Mouse (Mus musculus) liver, embryonic 12.5 days (tissue): ENCODE results near the gene Arhgef2. TPM values are rescaled to one million over a fixed set of nuclear protein-coding genes. Genes with fewer than 3 reads are reported as not detected.
"Not testable (repeated sequence)": the region's sequence is repeated elsewhere in the genome, so short reads cannot be mapped to it uniquely, and the experiment has no call there.

Experiments
- ATAC-seq: fragments of 200-750 bp; cut with Nextera tagmentation; 2 replicates; pipeline ENCODE4 v1.8.0; 2017; ENCODE audit warnings: moderate number of reproducible peaks, mild to moderate bottlenecking, moderate library complexity
- H3K27ac ChIP-seq: fragments of 300-500 bp; sonication (generic); 2 replicates; pipeline ENCODE4 v1.5.1; 2016; ENCODE audit warnings: mild to moderate bottlenecking
- H3K27me3 ChIP-seq: fragments of 300-500 bp; sonication (generic); replicated peaks from 2 replicates; pipeline ENCODE4 v1.6.1; 2016; ENCODE audit warnings: mild to moderate bottlenecking, moderate library complexity
- H3K36me3 ChIP-seq: fragments of 300-500 bp; sonication (generic); 2 replicates; pipeline ENCODE4 v1.6.1; 2016; ENCODE audit warnings: mild to moderate bottlenecking, moderate library complexity
- H3K4me1 ChIP-seq: fragments of 300-500 bp; sonication (generic); 2 replicates; pipeline ENCODE4 v1.6.1; 2016
- H3K4me2 ChIP-seq: fragments of 300-500 bp; sonication (generic); 2 replicates; pipeline ENCODE4 v1.6.1; 2016; ENCODE audit warnings: mild to moderate bottlenecking, moderate library complexity
- H3K4me3 ChIP-seq: fragments of 300-500 bp; sonication (generic); 2 replicates; pipeline ENCODE4 v1.5.1; 2016; ENCODE audit warnings: mild to moderate bottlenecking, moderate library complexity
- H3K9ac ChIP-seq: fragments of 300-500 bp; sonication (generic); 2 replicates; pipeline ENCODE4 v1.6.1; 2016; ENCODE audit warnings: mild to moderate bottlenecking, moderate library complexity
- H3K9me3 ChIP-seq: fragments of 300-500 bp; sonication (generic); replicated peaks from 2 replicates; pipeline ENCODE4 v1.6.1; 2016; ENCODE audit warnings: mild to moderate bottlenecking, moderate library complexity
- WGBS: fragments of 180-500 bp; shearing (Covaris S2); methylation state at CpG from one replicate; pipeline ENCODE4 v1.1.7; 2016; ENCODE audit not compliant: insufficient replicate concordance; 5-methylcytosine and 5-hydroxymethylcytosine counted together
- polyA plus RNA-seq: library from polyadenylated mRNA; unstranded; fragments of >200 nt; fragmentation: Nextera tagmentation; extraction: Ambion mirVana; gene quantifications from 2 replicates; pipeline ENCODE4 v1.2.1, GENCODE M21; 2016

The Arhgef2 gene
- polyA plus RNA-seq: 30.5 and 33.0 TPM in 2 replicates

- H3K4me1 ChIP-seq: peaks cover 47% of the 10 kb centered on the region
- peak within 1 kb of the TSS; percentile 59 for H3K4me2 ChIP-seq
- H3K9me3 ChIP-seq, H3K27ac ChIP-seq, H3K27me3 ChIP-seq, H3K36me3 ChIP-seq, H3K9ac ChIP-seq, ATAC-seq, H3K4me3 ChIP-seq: not testable (repeated sequence)
- 80% methylated on average over 2 of the region's 2 CpGs for WGBS
Observed at GRCm38 (mm10) chr3:88605666-88606065, at the start of gene Arhgef2. Arhgef2 (plus strand) TSS chr3:88605966.

GRCm38 (mm10) chr3:88556616-88557015 is 49.1 kb upstream of the Arhgef2 start:
- H3K36me3 ChIP-seq: peaks cover 62% of the 10 kb centered on the region
- no peak overlapping the region for H3K4me2 ChIP-seq
- H3K9ac ChIP-seq: no peak overlapping the region
- no peak overlapping the region for H3K4me3 ChIP-seq
- WGBS: 83% methylated on average over 8 of the region's 8 CpGs
- no peaks in the 10 kb centered on the region for H3K9me3 ChIP-seq
- H3K4me1 ChIP-seq: peaks cover 23% of the 10 kb centered on the region
- no peak overlapping the region for H3K27ac ChIP-seq
- H3K27me3 ChIP-seq: no peaks in the 10 kb centered on the region
- ATAC-seq: no peak

GRCm38 (mm10) chr3:88559596-88559995 is 46.2 kb upstream of the Arhgef2 start:
- Histone ChIP-seq H3K9me3 (no peaks in the 10 kb centered on the region), H3K27me3 (no peaks in the 10 kb centered on the region), H3K9ac (no peak overlapping the region), H3K4me3 (no peak overlapping the region), H3K27ac (no peak overlapping the region), H3K4me1 (peaks cover 12% of the 10 kb centered on the region), H3K36me3 (peaks cover 92% of the 10 kb centered on the region), H3K4me2 (no peak overlapping the region)
- 91% methylated on average over 9 of the region's 9 CpGs for WGBS
- ATAC-seq: no peak

GRCm38 (mm10) chr3:88561989-88562388 is 43.8 kb upstream of the Arhgef2 start:
- Histone ChIP-seq H3K4me3 (no peak overlapping the region), H3K4me2 (no peak overlapping the region), H3K36me3 (peaks cover 100% of the 10 kb centered on the region), H3K27me3 (no peaks in the 10 kb centered on the region), H3K9ac (no peak overlapping the region), H3K4me1 (no peaks in the 10 kb centered on the region), H3K27ac (no peak overlapping the region), H3K9me3 (no peaks in the 10 kb centered on the region)
- peak; percentile 16; the same call in 1 of the 2 replicates for ATAC-seq
- 76% methylated on average over 4 of the region's 4 CpGs for WGBS

DNA sequence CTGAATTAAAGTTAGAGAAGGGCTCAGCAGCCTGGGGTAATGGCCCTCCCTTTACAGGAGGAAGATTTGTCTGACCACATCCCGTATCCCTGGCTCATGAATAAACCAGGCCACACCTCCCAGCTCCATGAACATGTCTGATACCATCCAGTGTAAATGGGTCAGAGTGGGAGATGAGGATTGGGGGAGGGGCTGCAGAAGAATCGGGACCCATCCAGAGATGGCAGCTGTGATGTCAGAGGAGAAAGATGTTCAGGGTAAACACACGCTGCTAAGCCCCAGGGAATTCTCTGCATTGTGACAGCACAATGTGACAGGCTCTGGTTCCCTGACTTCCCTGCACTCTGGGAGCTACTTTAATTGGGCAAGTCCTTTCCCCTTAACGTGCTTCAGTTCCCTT is 42.3 kb upstream of the Arhgef2 start:
- Histone ChIP-seq H3K4me3 (no peak overlapping the region), H3K27me3 (no peaks in the 10 kb centered on the region), H3K9me3 (no peaks in the 10 kb centered on the region), H3K4me1 (peaks cover 6% of the 10 kb centered on the region), H3K36me3 (peaks cover 100% of the 10 kb centered on the region), H3K9ac (no peak overlapping the region), H3K4me2 (no peak overlapping the region), H3K27ac (no peak overlapping the region)
- no peak for ATAC-seq
- 81% methylated on average over 4 of the region's 4 CpGs for WGBS

DNA sequence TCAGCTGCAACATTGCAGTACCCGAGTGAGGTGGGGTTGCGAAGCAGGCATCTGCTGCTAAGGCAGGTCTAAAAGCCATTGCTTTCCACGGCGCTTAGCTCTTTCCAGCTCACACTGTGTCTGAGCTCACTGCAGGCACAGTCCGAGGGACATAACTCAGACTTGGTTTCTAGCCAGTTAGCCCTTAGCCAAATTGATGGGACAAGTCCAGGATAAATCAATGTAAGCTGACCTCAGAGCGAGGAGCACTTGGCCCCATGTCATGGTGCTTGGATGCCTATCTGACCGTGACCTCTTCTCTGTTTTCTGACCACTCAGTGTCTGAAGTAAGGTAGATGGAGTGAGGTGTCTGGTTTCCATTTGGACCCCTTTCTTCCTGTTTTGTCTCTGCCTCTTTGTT is 41.8 kb upstream of the Arhgef2 start:
- Histone ChIP-seq H3K4me2 (no peak overlapping the region), H3K27me3 (no peaks in the 10 kb centered on the region), H3K4me1 (peaks cover 9% of the 10 kb centered on the region), H3K9me3 (no peaks in the 10 kb centered on the region), H3K9ac (no peak overlapping the region), H3K27ac (no peak overlapping the region), H3K4me3 (no peak overlapping the region), H3K36me3 (peaks cover 100% of the 10 kb centered on the region)
- ATAC-seq: no peak
- WGBS: 82% methylated on average over 7 of the region's 7 CpGs

DNA sequence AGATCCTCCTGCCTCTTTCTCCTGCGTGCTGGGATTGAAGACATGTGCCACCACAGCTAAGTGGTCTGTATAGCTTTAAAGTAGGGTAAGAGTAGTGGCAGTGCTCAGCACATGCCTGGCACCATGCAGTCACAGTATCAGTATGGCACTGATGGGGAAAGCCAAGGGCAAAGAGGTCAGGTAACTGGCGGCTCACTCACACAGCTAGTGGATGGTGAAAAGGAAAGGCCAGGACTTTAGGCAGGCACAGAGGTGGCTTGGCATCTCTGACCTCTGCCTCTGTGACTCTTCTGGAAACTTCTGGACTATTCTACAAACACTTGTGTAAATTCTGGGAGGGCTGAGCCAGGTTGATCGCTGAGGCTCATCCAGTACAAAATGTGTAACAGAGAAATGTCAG is 39.6 kb upstream of the Arhgef2 start:
- Histone ChIP-seq H3K27ac (no peak overlapping the region), H3K9ac (no peak overlapping the region), H3K9me3 (no peaks in the 10 kb centered on the region), H3K4me1 (peaks cover 9% of the 10 kb centered on the region), H3K36me3 (peaks cover 94% of the 10 kb centered on the region), H3K4me2 (no peak overlapping the region), H3K4me3 (no peak overlapping the region), H3K27me3 (no peaks in the 10 kb centered on the region)
- WGBS: 77% methylated on average over 3 of the region's 3 CpGs
- no peak for ATAC-seq

DNA sequence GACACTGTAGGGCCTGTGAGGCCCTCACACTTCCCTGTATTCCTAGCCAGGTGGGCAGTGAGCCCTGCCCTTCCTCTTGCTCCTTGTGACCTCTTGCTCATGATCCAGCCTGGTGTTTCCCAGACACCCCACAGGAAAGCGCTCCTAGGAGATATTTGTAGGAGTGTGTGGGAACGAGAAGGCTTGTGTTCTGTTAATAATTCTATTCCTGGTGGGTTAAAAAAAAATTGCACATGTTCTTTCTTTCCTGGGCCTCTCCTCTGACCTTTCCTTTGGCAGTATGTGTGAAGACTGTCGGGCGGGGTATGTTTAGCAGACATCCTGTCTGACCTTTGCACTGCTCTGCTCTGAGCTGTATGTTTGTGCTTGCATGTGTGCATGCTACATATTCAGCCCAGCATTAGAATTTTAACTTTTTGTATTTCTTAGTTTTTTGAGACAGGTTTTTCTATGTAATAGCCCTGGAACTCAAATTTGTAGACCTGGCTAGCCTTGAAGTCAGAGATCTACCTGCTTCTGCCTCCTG is 39.2 kb upstream of the Arhgef2 start:
- peaks cover 89% of the 10 kb centered on the region for H3K36me3 ChIP-seq
- 82% methylated on average over 4 of the region's 4 CpGs for WGBS
- H3K4me1 ChIP-seq: peaks cover 9% of the 10 kb centered on the region
- H3K4me3 ChIP-seq: no peak overlapping the region
- ATAC-seq: no peak
- H3K4me2 ChIP-seq: no peak overlapping the region
- H3K9ac ChIP-seq: no peak overlapping the region
- no peaks in the 10 kb centered on the region for H3K27me3 ChIP-seq
- no peak overlapping the region for H3K27ac ChIP-seq
- no peaks in the 10 kb centered on the region for H3K9me3 ChIP-seq

- no peak overlapping the region for H3K9ac ChIP-seq
- H3K27me3 ChIP-seq: no peaks in the 10 kb centered on the region
- peaks cover 76% of the 10 kb centered on the region for H3K36me3 ChIP-seq
- no peak overlapping the region for H3K4me2 ChIP-seq
- ATAC-seq: no peak
- 76% methylated on average over 6 of the region's 6 CpGs for WGBS
- peak overlapping the region; percentile 65; the same call in 1 of the 2 replicates for H3K27ac ChIP-seq
- H3K9me3 ChIP-seq: no peaks in the 10 kb centered on the region
- no peak overlapping the region for H3K4me3 ChIP-seq
- peaks cover 9% of the 10 kb centered on the region for H3K4me1 ChIP-seq
Observed at GRCm38 (mm10) chr3:88567892-88568291, 37.9 kb upstream of the Arhgef2 start.

DNA sequence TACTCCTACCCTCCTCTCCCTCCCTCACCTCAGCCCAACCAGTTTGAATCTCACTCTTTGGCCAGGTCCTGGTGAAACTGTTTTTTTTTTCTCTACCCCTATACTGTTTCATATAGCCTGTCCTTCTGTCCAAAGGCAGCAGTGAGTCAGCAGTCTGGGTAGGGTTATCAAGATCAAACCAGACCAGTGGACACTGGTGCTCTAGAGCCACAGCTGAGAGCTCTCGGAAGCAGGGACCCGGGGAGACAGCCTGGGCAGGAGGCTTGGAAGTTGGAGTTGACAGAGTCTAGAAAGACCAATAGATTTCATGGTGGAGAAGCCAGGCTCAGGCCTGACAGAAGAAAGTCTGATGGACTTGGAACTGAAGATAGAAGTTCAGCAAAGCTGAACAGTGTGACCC is 37.2 kb upstream of the Arhgef2 start:
- H3K27ac ChIP-seq: peak overlapping the region; percentile 65
- WGBS: 75% methylated on average over 2 of the region's 2 CpGs
- no peaks in the 10 kb centered on the region for H3K9me3 ChIP-seq
- peaks cover 69% of the 10 kb centered on the region for H3K36me3 ChIP-seq
- H3K4me1 ChIP-seq: peaks cover 9% of the 10 kb centered on the region
- no peak overlapping the region for H3K4me2 ChIP-seq
- ATAC-seq: 0 out of 2 replicates have a peak, but pooled peaks have one; percentile 35
- no peak overlapping the region for H3K4me3 ChIP-seq
- H3K9ac ChIP-seq: no peak overlapping the region
- no peaks in the 10 kb centered on the region for H3K27me3 ChIP-seq

DNA sequence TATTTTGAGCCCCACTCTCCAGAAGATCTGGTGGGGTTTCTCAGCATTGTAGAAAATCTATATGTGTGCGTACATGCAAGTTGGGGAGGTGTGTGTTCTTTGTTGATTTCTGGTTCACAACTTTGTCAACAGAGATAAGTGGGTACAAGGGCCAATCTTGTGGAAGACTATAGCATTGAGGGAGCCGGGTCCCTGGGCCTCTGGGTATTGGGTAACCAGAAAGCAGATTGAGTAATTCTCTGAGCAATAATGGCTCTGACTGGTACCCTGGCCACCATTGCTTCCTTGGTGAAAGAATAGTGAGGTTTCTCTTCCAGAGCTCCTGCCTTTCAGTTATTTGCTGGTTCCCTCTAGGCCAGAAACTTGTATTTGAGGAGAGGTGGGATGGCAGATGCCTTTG is 36.7 kb upstream of the Arhgef2 start:
- H3K4me2 ChIP-seq: no peak overlapping the region
- H3K4me1 ChIP-seq: peaks cover 9% of the 10 kb centered on the region
- peaks cover 64% of the 10 kb centered on the region for H3K36me3 ChIP-seq
- H3K27me3 ChIP-seq: no peaks in the 10 kb centered on the region
- no peak overlapping the region for H3K9ac ChIP-seq
- peak overlapping the region; percentile 65 for H3K27ac ChIP-seq
- no peaks in the 10 kb centered on the region for H3K9me3 ChIP-seq
- H3K4me3 ChIP-seq: no peak overlapping the region
- ATAC-seq: peak; percentile 55
- 75% methylated on average over 2 of the region's 2 CpGs for WGBS

DNA sequence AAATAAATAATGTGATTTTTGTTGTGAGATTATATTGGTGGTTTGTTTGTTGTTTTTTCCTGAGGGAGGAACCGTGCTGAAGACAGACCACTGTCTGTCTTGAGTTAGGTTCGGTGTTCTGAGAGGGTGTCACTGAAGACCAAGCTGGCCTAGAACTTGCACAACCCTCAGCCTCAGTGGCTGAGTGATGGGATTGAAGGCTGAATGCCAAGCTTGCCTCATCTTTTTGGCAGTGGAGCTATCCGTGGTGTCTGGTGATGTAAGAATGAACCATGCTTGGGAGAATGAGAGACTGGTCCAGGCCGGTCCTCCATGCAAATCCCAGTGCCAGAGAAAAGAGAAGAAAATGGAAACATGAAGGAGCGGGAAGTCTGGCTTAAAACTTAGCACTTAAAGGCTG is 36.1 kb upstream of the Arhgef2 start:
- Histone ChIP-seq H3K9me3 (no peaks in the 10 kb centered on the region), H3K27ac (peak overlapping the region; percentile 65), H3K4me2 (no peak overlapping the region), H3K4me3 (no peak overlapping the region), H3K9ac (no peak overlapping the region), H3K36me3 (peaks cover 58% of the 10 kb centered on the region), H3K27me3 (no peaks in the 10 kb centered on the region), H3K4me1 (peaks cover 9% of the 10 kb centered on the region)
- WGBS: 74% methylated on average over 5 of the region's 5 CpGs
- peak; percentile 26; the same call in 1 of the 2 replicates for ATAC-seq

GRCm38 (mm10) chr3:88570341-88570740 is 35.4 kb upstream of the Arhgef2 start:
- Histone ChIP-seq H3K27ac (no peak overlapping the region), H3K36me3 (peaks cover 52% of the 10 kb centered on the region), H3K9me3 (no peaks in the 10 kb centered on the region), H3K4me1 (peaks cover 9% of the 10 kb centered on the region), H3K4me3 (no peak overlapping the region), H3K27me3 (peaks cover under 1% of the 10 kb centered on the region; the same call in 1 of the 2 replicates), H3K4me2 (no peak overlapping the region), H3K9ac (no peak overlapping the region)
- no peak for ATAC-seq
- 82% methylated on average over 10 of the region's 10 CpGs for WGBS
